Mouse (Mus musculus): ENCODE measurements around the gene Cyp2b9. TPM values are rescaled to one million over a fixed set of nuclear protein-coding genes. Genes with fewer than 3 reads are reported as not detected.
"Not testable (repeated sequence)": the region's sequence is repeated elsewhere in the genome, so short reads cannot be mapped to it uniquely, and the experiment has no call there.

Gene Cyp2b9
- not detected for total RNA-seq (2021)
- long read RNA-seq, experiment 1: 0 reads
- long read RNA-seq, experiment 2: 0 reads

DNA sequence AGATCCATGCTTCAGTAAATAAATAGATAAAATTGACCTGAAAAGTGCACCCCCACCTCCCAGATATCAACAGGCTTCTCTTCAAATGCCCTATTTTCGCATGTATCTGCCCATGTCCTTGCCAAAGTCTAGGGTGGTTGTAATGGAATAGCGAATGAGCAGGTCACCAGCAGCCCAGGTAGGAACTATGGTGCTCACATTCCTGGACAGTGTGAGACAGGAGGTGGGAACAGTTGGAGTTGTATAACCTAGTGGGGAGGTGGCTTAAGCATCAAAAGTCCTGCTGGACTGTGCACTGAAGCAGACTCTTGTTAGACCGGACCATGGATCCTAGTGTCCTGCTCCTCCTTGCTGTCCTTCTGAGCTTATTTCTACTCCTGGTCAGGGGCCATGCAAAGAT, at the start of gene Cyp2b9:
Gene Cyp2b9 (plus strand): TSS at position 301 of the 400 bp plus-strand sequence.
- H3K27ac ChIP-seq; intact Hi-C loops (cut with DNase I); H3K4me3 ChIP-seq; DNase-seq (ENCODE audit: extremely low spot score in 1 of 2, low spot score in 2 of 2): not testable (repeated sequence)

GRCm38 (mm10) chr7:26139623-26140022, 33.6 kb upstream of the Cyp2b9 start:
- H3K27ac ChIP-seq: not testable (repeated sequence)

GRCm38 (mm10) chr7:26143657-26144056, 29.6 kb upstream of the Cyp2b9 start:
- DNase-seq (ENCODE audit: extremely low spot score in 1 of 2, low spot score in 2 of 2); H3K27ac ChIP-seq; intact Hi-C loops (cut with DNase I); H3K4me3 ChIP-seq: not testable (repeated sequence)

More at GRCm38 (mm10) chr7:26139623-26140022, 33.6 kb upstream of the Cyp2b9 start:
- intact Hi-C loops (cut with DNase I); DNase-seq (ENCODE audit: extremely low spot score in 1 of 2, low spot score in 2 of 2); H3K4me3 ChIP-seq: not testable (repeated sequence)

DNA sequence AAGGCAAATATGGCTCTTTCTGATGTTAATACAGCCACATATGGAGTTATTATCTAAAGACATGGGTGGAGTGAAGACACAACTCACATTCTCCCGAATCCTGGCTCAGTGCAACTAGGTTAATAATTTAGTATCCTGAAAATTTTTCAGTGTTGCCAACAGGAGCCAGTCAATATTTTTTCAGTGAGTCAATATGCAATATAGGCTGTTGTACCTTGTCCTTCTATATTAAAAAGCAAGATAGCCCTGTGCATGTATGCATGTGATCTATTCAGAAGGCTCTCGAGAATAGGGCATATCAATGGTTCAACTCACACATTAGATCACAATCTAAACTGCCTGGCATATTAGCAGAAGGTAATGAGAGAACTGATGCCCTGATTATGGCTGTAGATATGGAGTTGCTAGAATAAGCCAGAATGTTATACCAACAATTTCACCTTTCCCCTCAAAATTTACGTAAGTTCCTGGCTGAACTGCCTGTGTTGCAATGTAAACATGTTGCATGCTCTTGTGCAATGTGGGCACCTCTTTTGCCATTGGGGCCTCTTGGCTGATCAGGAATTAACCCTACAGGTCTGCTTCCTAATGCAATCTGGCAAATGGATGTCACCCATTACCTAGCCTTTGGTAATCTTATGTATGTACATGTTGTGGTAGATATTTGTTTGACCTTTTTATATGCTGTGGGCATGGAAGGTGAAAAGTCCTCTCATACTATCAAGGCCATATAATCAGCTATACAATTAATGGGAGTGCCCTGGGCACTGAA, 4.3 kb upstream of the Cyp2b9 start:
- H3K4me3 ChIP-seq; DNase-seq (ENCODE audit: extremely low spot score in 1 of 2, low spot score in 2 of 2); intact Hi-C loops (cut with DNase I); H3K27ac ChIP-seq: not testable (repeated sequence)

DNA sequence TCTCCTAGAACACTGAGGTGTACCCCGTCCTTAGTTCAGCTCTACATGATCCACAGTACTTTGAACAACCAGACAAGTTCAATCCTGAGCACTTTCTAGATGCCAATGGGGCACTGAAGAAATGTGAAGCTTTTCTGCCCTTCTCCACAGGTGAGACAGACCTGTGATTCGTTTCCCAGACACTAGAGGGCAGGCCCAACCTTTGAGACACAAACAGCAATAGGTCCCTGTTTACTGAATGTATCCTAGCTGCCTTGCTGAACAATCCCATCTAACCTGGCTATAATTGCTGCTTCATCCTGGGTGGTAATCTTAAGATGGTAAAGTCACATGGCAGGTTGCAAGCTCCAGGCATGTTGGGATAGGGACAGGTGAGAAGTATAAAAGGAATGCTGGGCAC, 27.9 kb downstream of the Cyp2b9 start:
- Histone ChIP-seq H3K27ac (no peak overlapping the region), H3K4me3 (no peak overlapping the region)
- DNase-seq (ENCODE audit: extremely low spot score in 1 of 2, low spot score in 2 of 2): no peak
- TF ChIP-seq CTCF (IDR thresholded peaks at IDR 0.05): no peak
- intact Hi-C loops (cut with DNase I): no loop called here

DNA sequence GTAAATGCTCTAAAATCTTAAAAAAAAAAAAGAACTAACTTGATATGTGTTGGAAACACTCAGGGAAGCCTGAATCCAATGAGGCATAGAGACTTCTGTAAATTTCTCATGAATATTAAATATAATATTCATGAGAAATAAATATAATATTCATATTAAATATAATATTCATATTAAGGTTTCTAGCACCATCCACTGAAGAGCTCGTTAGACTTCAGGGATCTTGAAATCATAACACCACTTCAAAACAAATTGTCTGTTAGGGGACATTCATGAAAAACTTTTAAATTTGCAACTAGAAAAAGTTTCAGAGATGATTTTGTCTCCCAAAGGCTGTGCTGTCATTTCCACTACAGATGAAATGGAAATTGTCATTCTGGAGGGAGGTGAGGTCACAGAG, 86.8 kb downstream of the Cyp2b9 start, which contains the start of gene Vmn1r184:
Gene Vmn1r184 (plus strand): TSS at position 301 of the 400 bp plus-strand sequence.
- intact Hi-C loops (cut with DNase I); H3K27ac ChIP-seq; H3K4me3 ChIP-seq; DNase-seq (ENCODE audit: extremely low spot score in 1 of 2, low spot score in 2 of 2): not testable (repeated sequence)

Other genes starting within 250 kb of the Cyp2b9 start
- not detected for gene Cyp2b13, start 111.9 kb upstream of the Cyp2b9 start, total RNA-seq (2021)
- not detected for gene Vmn1r184, start 86.9 kb downstream of the Cyp2b9 start, total RNA-seq (2021)
- gene Cyp2a4, start 133.8 kb downstream of the Cyp2b9 start, total RNA-seq (2021): not detected
- not detected for gene Nlrp9c, start 230.3 kb downstream of the Cyp2b9 start, total RNA-seq (2021)

All from left cerebral cortex, adult 2 months (tissue).